Mouse (Mus musculus): ENCODE data around the gene Pcyt1a.

DNA sequence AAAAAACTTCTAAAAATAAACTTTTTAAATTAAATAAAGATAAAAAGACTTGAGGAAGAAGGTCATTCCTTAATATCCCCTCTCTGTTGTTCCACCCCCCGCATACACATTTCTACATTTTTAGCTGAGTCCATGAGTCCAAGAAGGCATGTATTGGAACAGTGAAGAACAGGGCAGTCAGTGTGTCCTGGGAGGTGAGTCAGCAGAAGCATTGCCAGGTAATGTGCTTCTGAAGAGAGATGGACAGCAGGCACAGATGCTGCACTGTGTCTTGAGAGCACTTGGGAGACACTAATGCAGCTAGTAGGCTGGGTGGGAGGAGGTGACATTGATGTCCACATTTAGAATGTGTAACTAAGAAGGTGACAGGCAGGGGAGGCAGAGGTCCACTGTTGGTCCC, 6.5 kb downstream of the Pcyt1a start:
- TF ChIP-seq CTCF (IDR thresholded peaks at IDR 0.05) (no peak), EP300 (IDR thresholded peaks at IDR 0.05) (no peak)
